Mouse (Mus musculus): ENCODE data around the gene Lep. TPM values are rescaled to one million over a fixed set of nuclear protein-coding genes. Genes with fewer than 3 reads are reported as not detected.

Gene Lep
- not detected for total RNA-seq (2021)
- long read RNA-seq, experiment 1, result 0 reads
- long read RNA-seq, experiment 2, result 0 reads

- DNase-seq (ENCODE audit: low spot score in 2 of 2), result no peak
These were observed at the start of gene Lep for GRCm38 (mm10) chr6:29059846-29060685. Gene Lep, plus strand, starts transcription at chr6:29060220.

GRCm38 (mm10) chr6:29011651-29012050 is 48.4 kb upstream of the Lep start:
- no peak overlapping the region for H3K27ac ChIP-seq
- peak in 1 of 2 experiments; percentile 36 for DNase-seq (ENCODE audit: low spot score in 2 of 2)
- no peak for TF ChIP-seq CTCF (conservative IDR thresholded peaks at IDR 0.05)
- H3K4me3 ChIP-seq, result no peak overlapping the region

More at GRCm38 (mm10) chr6:29059846-29060685, at the start of gene Lep:
- Histone ChIP-seq H3K27ac (no peak within 1 kb of the TSS), H3K4me3 (no peak within 1 kb of the TSS)
- no peak for TF ChIP-seq CTCF (conservative IDR thresholded peaks at IDR 0.05)

- Histone ChIP-seq H3K4me3 (no peak overlapping the region), H3K27ac (no peak overlapping the region)
- TF ChIP-seq CTCF (conservative IDR thresholded peaks at IDR 0.05), result no peak
- no peak for DNase-seq (ENCODE audit: low spot score in 2 of 2)
These were observed 46.8 kb upstream of the Lep start for GRCm38 (mm10) chr6:29013216-29013615.

- DNase-seq (ENCODE audit: low spot score in 2 of 2), result no peak
- H3K27ac ChIP-seq, result no peak overlapping the region
- H3K4me3 ChIP-seq, result peak overlapping the region; percentile 45
- no peak for TF ChIP-seq CTCF (conservative IDR thresholded peaks at IDR 0.05)
These were observed 43.1 kb upstream of the Lep start for GRCm38 (mm10) chr6:29016891-29017412.

- DNase-seq (ENCODE audit: low spot score in 2 of 2), result no peak
- no peak for TF ChIP-seq CTCF (conservative IDR thresholded peaks at IDR 0.05)
- no peak overlapping the region for H3K27ac ChIP-seq
These were observed 40.0 kb upstream of the Lep start for GRCm38 (mm10) chr6:29019756-29020720.

GRCm38 (mm10) chr6:29020937-29021336 is 39.1 kb upstream of the Lep start:
- Histone ChIP-seq H3K27ac (no peak overlapping the region), H3K4me3 (no peak overlapping the region)
- no peak for TF ChIP-seq CTCF (conservative IDR thresholded peaks at IDR 0.05)
- DNase-seq (ENCODE audit: low spot score in 2 of 2), result no peak

More at GRCm38 (mm10) chr6:29019756-29020720, 40.0 kb upstream of the Lep start:
- no peak overlapping the region for H3K4me3 ChIP-seq

- DNase-seq (ENCODE audit: low spot score in 2 of 2), result no peak
These were observed 38.5 kb upstream of the Lep start for GRCm38 (mm10) chr6:29021501-29021900.

GRCm38 (mm10) chr6:29022115-29022514 is 37.9 kb upstream of the Lep start:
- H3K4me3 ChIP-seq, result no peak overlapping the region
- no peak for TF ChIP-seq CTCF (conservative IDR thresholded peaks at IDR 0.05)
- H3K27ac ChIP-seq, result no peak overlapping the region
- DNase-seq (ENCODE audit: low spot score in 2 of 2), result no peak

More at GRCm38 (mm10) chr6:29021501-29021900, 38.5 kb upstream of the Lep start:
- H3K27ac ChIP-seq, result no peak overlapping the region
- TF ChIP-seq CTCF (conservative IDR thresholded peaks at IDR 0.05), result no peak
- H3K4me3 ChIP-seq, result no peak overlapping the region

GRCm38 (mm10) chr6:29023206-29023967 is 36.6 kb upstream of the Lep start:
- Histone ChIP-seq H3K4me3 (no peak overlapping the region), H3K27ac (no peak overlapping the region)
- TF ChIP-seq CTCF (conservative IDR thresholded peaks at IDR 0.05), result peak; percentile 86
- DNase-seq (ENCODE audit: low spot score in 2 of 2), result peak; percentile 44 to 69

- peak; percentile 67 to 79 for DNase-seq (ENCODE audit: low spot score in 2 of 2)
- Histone ChIP-seq H3K4me3 (no peak overlapping the region), H3K27ac (no peak overlapping the region)
- TF ChIP-seq CTCF (conservative IDR thresholded peaks at IDR 0.05), result peak; percentile 96
These were observed 36.0 kb upstream of the Lep start for GRCm38 (mm10) chr6:29024000-29024417.

GRCm38 (mm10) chr6:29025796-29026482 is 34.1 kb upstream of the Lep start:
- Histone ChIP-seq H3K4me3 (no peak overlapping the region), H3K27ac (no peak overlapping the region)
- DNase-seq (ENCODE audit: low spot score in 2 of 2), result no peak
- no peak for TF ChIP-seq CTCF (conservative IDR thresholded peaks at IDR 0.05)
